Mouse (Mus musculus) MN1 (cell line): ENCODE results near the gene Gna13.

Experiments
- DNase-seq: peaks from one replicate; pipeline ENCODE4 v3.0.0-alpha.2; 2016; ENCODE audit warnings: low spot score

Gene Gna13

GRCm38 (mm10) chr11:109375412-109375811, 12.8 kb downstream of the Gna13 start:
- no peak for DNase-seq

GRCm38 (mm10) chr11:109376484-109377143, 14.0 kb downstream of the Gna13 start:
- DNase-seq: peak; percentile 48

GRCm38 (mm10) chr11:109377477-109377876, 14.8 kb downstream of the Gna13 start:
- no peak for DNase-seq

- DNase-seq: no peak
These were observed 15.4 kb downstream of the Gna13 start for GRCm38 (mm10) chr11:109378051-109378450.

GRCm38 (mm10) chr11:109380662-109381061, 18.0 kb downstream of the Gna13 start:
- no peak for DNase-seq

- peak; percentile 87 for DNase-seq
These were observed 22.7 kb downstream of the Gna13 start for GRCm38 (mm10) chr11:109385296-109385695.

- DNase-seq: no peak
These were observed 26.4 kb downstream of the Gna13 start for GRCm38 (mm10) chr11:109389046-109389445.

- no peak for DNase-seq
These were observed 28.6 kb downstream of the Gna13 start for GRCm38 (mm10) chr11:109391200-109391599.

- no peak for DNase-seq
These were observed 29.1 kb downstream of the Gna13 start for GRCm38 (mm10) chr11:109391760-109392159.

- no peak for DNase-seq
These were observed 30.0 kb downstream of the Gna13 start for GRCm38 (mm10) chr11:109392601-109393000.

- DNase-seq: no peak
These were observed 32.1 kb downstream of the Gna13 start for GRCm38 (mm10) chr11:109394758-109395157.

- no peak for DNase-seq
These were observed 32.7 kb downstream of the Gna13 start for GRCm38 (mm10) chr11:109395291-109395690.

- no peak for DNase-seq
These were observed 43.8 kb downstream of the Gna13 start for GRCm38 (mm10) chr11:109406431-109406830.

- DNase-seq: no peak
These were observed 47.8 kb downstream of the Gna13 start for GRCm38 (mm10) chr11:109410197-109410980.

GRCm38 (mm10) chr11:109413617-109414016, 51.0 kb downstream of the Gna13 start, which contains the start of gene 9930022D16Rik:
TSS of gene 9930022D16Rik (plus strand) at chr11:109413917.
- DNase-seq: no peak

- DNase-seq: no peak
These were observed 52.2 kb downstream of the Gna13 start for GRCm38 (mm10) chr11:109414802-109415201.

- no peak for DNase-seq
These were observed 54.2 kb downstream of the Gna13 start for GRCm38 (mm10) chr11:109416709-109417420.

GRCm38 (mm10) chr11:109417472-109418040, 54.9 kb downstream of the Gna13 start:
- DNase-seq: no peak

GRCm38 (mm10) chr11:109419461-109419860, 56.8 kb downstream of the Gna13 start:
- no peak for DNase-seq

GRCm38 (mm10) chr11:109419961-109420566, 57.4 kb downstream of the Gna13 start:
- peak; percentile 74 for DNase-seq

GRCm38 (mm10) chr11:109420567-109420962, 57.9 kb downstream of the Gna13 start:
- peak; percentile 50 for DNase-seq

GRCm38 (mm10) chr11:109421205-109421604, 58.6 kb downstream of the Gna13 start:
- DNase-seq: no peak
